Mouse (Mus musculus) forebrain, postnatal 0 days (tissue): Measurements from ENCODE around the gene Dtl. TPM values are rescaled to one million over a fixed set of nuclear protein-coding genes. Genes with fewer than 3 reads are reported as not detected.

Source experiments
- ATAC-seq: fragments of 200-750 bp; cut with Nextera tagmentation; 2 replicates; pipeline ENCODE4 v1.8.0; 2017; ENCODE audit warnings: mild to moderate bottlenecking, moderate library complexity
- DNase-seq: peaks from one replicate; pipeline ENCODE4 v3.0.0-alpha.2; 2015
- H3K27ac ChIP-seq: fragments of 300-500 bp; sonication (generic); 2 replicates; pipeline ENCODE4 v1.5.1; 2014; ENCODE audit warnings: low read depth, mild to moderate bottlenecking, antibody characterized with exemption, low read length, moderate library complexity, mixed read lengths
- H3K27me3 ChIP-seq: fragments of 300-500 bp; sonication (generic); 2 replicates; pipeline ENCODE4 v1.6.1; 2014; ENCODE audit warnings: mild to moderate bottlenecking, low read length, mixed read lengths; ENCODE audit not compliant: insufficient read depth
- H3K36me3 ChIP-seq: fragments of 300-500 bp; sonication (generic); 2 replicates; pipeline ENCODE4 v1.6.1; 2014; ENCODE audit warnings: mild to moderate bottlenecking, moderate library complexity; ENCODE audit not compliant: insufficient read depth
- H3K4me1 ChIP-seq: fragments of 300-500 bp; sonication (generic); 2 replicates; pipeline ENCODE4 v1.6.1; 2014; ENCODE audit warnings: antibody characterized with exemption; ENCODE audit not compliant: insufficient read depth
- H3K4me2 ChIP-seq: fragments of 300-500 bp; sonication (generic); 2 replicates; pipeline ENCODE4 v1.6.1; 2014; ENCODE audit warnings: low read depth, mild to moderate bottlenecking, moderate library complexity
- H3K4me3 ChIP-seq: fragments of 300-500 bp; sonication (generic); 2 replicates; pipeline ENCODE4 v1.5.1; 2014; ENCODE audit warnings: low read depth, low read length, mixed read lengths
- H3K9ac ChIP-seq: fragments of 300-500 bp; sonication (generic); 2 replicates; pipeline ENCODE4 v1.6.1; 2014; ENCODE audit warnings: mild to moderate bottlenecking
- H3K9me3 ChIP-seq: fragments of 300-500 bp; sonication (generic); 2 replicates; pipeline ENCODE4 v1.6.1; 2016; ENCODE audit warnings: low read length
- CTCF ChIP-seq: sonication (generic); IDR thresholded peaks from 2 replicates; pipeline ENCODE4 v1.5.1; 2016; ENCODE audit warnings: antibody characterized with exemption, control low read depth, low read depth
- WGBS: fragments of 180-500 bp; shearing (Covaris S2); extraction: QIAGEN DNeasy Blood & Tissue Kit; methylation state at CpG from one replicate; pipeline ENCODE4 v1.1.7; 2014; 5-methylcytosine and 5-hydroxymethylcytosine counted together
- polyA plus RNA-seq: library from polyadenylated mRNA; unstranded; fragments of >200 nt; fragmentation: Nextera tagmentation; extraction: Ambion mirVana; gene quantifications from 2 replicates; pipeline ENCODE4 v1.2.1, GENCODE M21; 2015
- total RNA-seq: library from RNA; depleted of rRNA; stranded (reverse); fragments of >200 nt; gene quantifications from 2 replicates; pipeline ENCODE4 v1.2.3, GENCODE M21; 2014

Gene Dtl
- total and polyA plus RNA-seq, 2 experiments from 2014 or later = 4.5 to 5.8 TPM

DNA sequence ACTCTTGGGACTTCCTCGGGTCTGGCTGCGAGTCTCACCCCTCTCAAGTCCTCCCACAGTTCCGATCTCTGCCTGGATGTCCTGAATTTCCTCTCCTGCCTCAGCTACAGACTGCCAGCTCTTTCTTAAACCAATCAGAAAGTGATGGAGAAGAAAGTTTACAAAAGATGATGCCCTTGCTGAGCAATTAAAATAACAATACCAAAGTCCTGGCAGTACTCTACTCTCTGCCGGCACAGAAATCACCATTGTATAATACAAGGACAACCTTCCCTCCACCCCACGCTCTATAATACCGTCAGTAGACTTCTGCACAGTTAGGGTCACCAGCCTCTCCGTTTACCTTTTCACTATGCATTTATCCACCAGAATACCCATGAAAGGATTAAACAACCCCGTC lies 40.9 kb upstream of the Dtl start:
- DNase-seq = no peak
- WGBS = 64% methylated on average over 8 of the region's 8 CpGs
- H3K4me2 ChIP-seq = no peak overlapping the region
- no peak overlapping the region for H3K27ac ChIP-seq
- no peaks in the 10 kb centered on the region for H3K9me3 ChIP-seq
- no peaks in the 10 kb centered on the region for H3K27me3 ChIP-seq
- TF ChIP-seq CTCF = no peak
- no peaks in the 10 kb centered on the region for H3K4me1 ChIP-seq
- H3K36me3 ChIP-seq = peaks cover 85% of the 10 kb centered on the region
- no peak overlapping the region for H3K4me3 ChIP-seq
- ATAC-seq = no peak
- no peak overlapping the region for H3K9ac ChIP-seq

DNA sequence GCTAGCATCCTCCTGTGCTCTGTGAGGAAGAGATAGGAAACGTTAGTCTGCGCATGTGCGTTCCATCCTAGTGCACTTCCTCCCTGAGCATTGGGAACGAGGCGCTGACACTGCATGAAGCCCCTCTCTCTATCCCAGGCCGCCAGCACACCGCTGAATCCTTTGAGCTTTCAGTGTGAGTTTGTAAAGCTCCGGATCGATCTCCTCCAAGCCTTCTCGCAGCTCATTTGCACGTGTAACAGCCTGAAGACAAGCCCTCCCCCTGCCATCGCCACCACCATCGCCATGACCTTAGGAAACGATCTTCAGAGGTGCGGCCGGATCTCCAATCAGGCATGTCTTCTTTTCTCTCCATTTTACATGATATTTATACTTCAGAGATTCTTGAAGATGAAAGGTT lies 37.5 kb upstream of the Dtl start:
- Histone ChIP-seq H3K27me3 (no peaks in the 10 kb centered on the region), H3K9me3 (no peaks in the 10 kb centered on the region), H3K4me3 (no peak overlapping the region), H3K36me3 (peaks cover 80% of the 10 kb centered on the region), H3K9ac (no peak overlapping the region), H3K27ac (no peak overlapping the region), H3K4me1 (no peaks in the 10 kb centered on the region), H3K4me2 (no peak overlapping the region)
- ATAC-seq (no peak), DNase-seq (no peak)
- 87% methylated on average over 16 of the region's 16 CpGs for WGBS
- no peak for TF ChIP-seq CTCF

DNA sequence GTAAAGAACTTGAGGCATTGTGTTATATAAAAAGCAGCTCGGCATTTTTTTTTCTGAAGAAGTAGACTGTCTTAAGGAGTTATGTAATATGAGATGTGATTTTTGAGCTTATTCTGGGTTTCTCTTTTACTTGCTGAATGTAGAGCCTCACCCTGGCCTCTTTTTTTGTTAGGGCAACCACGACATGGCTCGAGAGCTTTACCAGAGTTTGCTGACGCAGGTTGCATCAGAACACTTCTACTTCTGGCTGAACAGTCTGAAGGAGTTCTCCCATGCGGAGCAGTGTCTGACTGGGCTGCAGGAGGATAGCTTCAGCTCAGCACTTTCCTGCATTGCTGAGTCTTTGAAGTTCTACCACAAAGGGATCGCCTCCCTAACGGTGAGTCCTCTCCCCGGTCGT lies 36.3 kb upstream of the Dtl start:
- no peak for ATAC-seq
- no peak overlapping the region for H3K9ac ChIP-seq
- H3K27ac ChIP-seq = no peak overlapping the region
- H3K9me3 ChIP-seq = no peaks in the 10 kb centered on the region
- WGBS = 84% methylated on average over 9 of the region's 9 CpGs
- no peak for TF ChIP-seq CTCF
- DNase-seq = no peak
- no peak overlapping the region for H3K4me3 ChIP-seq
- no peaks in the 10 kb centered on the region for H3K4me1 ChIP-seq
- H3K36me3 ChIP-seq = peaks cover 83% of the 10 kb centered on the region
- H3K27me3 ChIP-seq = no peaks in the 10 kb centered on the region
- no peak overlapping the region for H3K4me2 ChIP-seq

DNA sequence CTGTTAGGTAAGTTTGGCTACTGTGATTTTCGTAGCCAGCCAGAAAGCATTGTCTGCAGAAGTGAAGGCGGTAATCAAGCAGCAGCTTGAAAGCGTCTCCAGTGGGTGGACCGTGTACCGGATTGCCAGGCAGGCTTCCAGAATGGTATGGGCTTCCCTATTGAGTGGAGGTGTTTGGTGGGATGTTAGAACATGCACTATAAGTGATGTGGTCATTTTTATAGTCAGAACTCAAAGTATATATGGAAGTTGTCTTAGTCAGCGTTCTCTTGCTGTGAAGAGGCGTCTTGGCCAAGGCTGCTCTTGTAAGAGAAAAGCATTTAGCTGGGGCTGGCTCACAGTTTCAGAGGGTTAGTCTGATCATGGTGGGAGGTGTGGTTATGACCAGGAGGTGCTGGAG lies 35.0 kb upstream of the Dtl start:
- H3K4me3 ChIP-seq = no peak overlapping the region
- no peak overlapping the region for H3K4me2 ChIP-seq
- H3K27me3 ChIP-seq = no peaks in the 10 kb centered on the region
- H3K4me1 ChIP-seq = no peaks in the 10 kb centered on the region
- peaks cover 81% of the 10 kb centered on the region for H3K36me3 ChIP-seq
- no peak for DNase-seq
- H3K9me3 ChIP-seq = no peaks in the 10 kb centered on the region
- 93% methylated on average over 7 of the region's 7 CpGs for WGBS
- no peak for TF ChIP-seq CTCF
- no peak overlapping the region for H3K9ac ChIP-seq
- ATAC-seq = no peak
- no peak overlapping the region for H3K27ac ChIP-seq

DNA sequence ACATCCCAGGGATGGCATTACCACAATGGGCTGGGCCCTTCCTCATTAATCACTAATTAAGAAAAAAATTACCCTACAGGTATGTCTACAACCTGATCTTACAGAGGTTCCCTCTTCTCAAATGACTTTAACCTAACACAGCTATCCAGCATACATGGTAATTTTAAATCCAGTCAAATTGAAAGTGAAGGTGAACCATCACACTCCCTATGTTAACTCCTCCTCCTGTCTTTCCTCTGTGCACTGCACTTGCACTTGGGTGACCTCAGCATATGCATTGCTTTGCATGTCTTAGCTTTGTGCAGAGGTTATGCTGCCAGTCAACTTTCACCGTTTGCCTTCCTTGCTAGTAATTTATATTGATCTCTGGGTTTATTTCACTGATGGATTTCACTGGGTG lies 34.2 kb upstream of the Dtl start:
- Histone ChIP-seq H3K27me3 (no peaks in the 10 kb centered on the region), H3K36me3 (peaks cover 82% of the 10 kb centered on the region), H3K4me3 (no peak overlapping the region), H3K4me2 (no peak overlapping the region), H3K9me3 (no peaks in the 10 kb centered on the region), H3K9ac (no peak overlapping the region), H3K27ac (no peak overlapping the region), H3K4me1 (no peaks in the 10 kb centered on the region)
- ATAC-seq (no peak), DNase-seq (no peak)
- TF ChIP-seq CTCF = no peak
- 91% methylated on average over 1 of the region's 1 CpGs for WGBS

DNA sequence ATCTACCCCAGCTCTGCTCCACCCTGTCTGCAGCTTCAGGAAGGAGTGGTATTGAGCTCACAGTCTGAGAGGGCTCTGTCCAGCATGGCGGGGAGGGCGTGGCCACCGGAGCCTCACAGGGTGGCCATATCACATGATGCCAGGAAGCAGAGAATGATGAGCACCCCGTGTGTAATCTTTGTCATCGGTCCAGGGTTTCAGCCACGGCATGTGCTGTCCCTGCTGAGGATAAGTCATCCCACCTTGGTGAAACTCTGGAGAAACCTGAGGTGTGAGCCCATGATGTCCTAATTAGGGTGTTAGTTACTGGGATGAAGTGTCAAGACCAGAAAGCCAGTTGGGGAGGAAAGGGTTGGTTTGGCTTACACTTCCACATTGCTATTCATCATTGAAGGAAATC lies 33.7 kb upstream of the Dtl start:
- ATAC-seq = no peak
- WGBS = 95% methylated on average over 6 of the region's 6 CpGs
- Histone ChIP-seq H3K4me3 (no peak overlapping the region), H3K27me3 (no peaks in the 10 kb centered on the region), H3K4me1 (no peaks in the 10 kb centered on the region), H3K9me3 (no peaks in the 10 kb centered on the region), H3K4me2 (no peak overlapping the region), H3K36me3 (peaks cover 76% of the 10 kb centered on the region), H3K27ac (no peak overlapping the region), H3K9ac (no peak overlapping the region)
- no peak for TF ChIP-seq CTCF
- no peak for DNase-seq

DNA sequence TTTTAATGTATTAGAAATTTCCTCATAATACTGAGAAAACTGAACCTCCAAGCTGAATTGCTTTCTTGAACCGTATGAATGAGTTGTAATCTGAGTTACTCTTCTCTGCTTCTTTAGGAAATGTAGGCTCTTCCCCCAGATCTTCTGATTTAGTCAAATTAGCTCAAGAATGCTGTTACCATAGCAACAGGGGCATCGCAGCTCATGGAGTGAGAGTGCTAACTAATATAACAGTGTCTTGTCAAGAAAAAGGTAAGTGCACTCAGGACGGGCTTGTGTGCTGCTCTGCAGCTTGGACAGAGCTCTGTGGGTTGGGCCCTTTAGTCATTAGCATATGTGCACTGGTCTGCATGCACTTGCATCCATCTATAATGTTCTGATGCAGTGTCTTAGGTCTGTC lies 29.3 kb upstream of the Dtl start:
- H3K27ac ChIP-seq = no peak overlapping the region
- H3K36me3 ChIP-seq = peaks cover 50% of the 10 kb centered on the region
- DNase-seq (peak; percentile 43), ATAC-seq (peak; percentile 66; the same call in 1 of the 2 replicates)
- no peak overlapping the region for H3K4me3 ChIP-seq
- H3K4me1 ChIP-seq = no peaks in the 10 kb centered on the region
- H3K27me3 ChIP-seq = no peaks in the 10 kb centered on the region
- no peak overlapping the region for H3K9ac ChIP-seq
- no peaks in the 10 kb centered on the region for H3K9me3 ChIP-seq
- 57% methylated on average over 3 of the region's 3 CpGs for WGBS
- no peak for TF ChIP-seq CTCF
- H3K4me2 ChIP-seq = no peak overlapping the region

DNA sequence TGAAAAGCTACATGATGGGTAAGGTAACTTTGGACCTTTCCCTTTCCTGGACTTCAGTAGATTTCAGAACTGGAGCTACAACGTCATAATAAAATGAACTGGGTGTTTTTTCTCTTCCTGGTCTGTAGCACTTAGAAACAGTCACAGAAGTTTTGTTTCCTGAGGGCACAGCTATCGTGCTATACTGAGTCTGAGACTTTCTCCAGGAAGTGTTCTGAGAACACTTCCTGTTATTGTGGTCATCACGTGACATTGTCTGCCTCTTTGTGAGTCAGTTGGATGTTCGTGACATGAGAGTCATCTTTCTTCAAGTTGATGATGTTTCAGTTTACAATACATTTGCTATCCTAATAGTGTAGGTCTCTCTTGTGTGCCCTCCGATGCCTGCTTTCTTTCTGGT lies 23.9 kb upstream of the Dtl start:
- Histone ChIP-seq H3K4me3 (no peak overlapping the region), H3K9me3 (no peaks in the 10 kb centered on the region), H3K9ac (no peak overlapping the region), H3K27ac (no peak overlapping the region), H3K4me1 (no peaks in the 10 kb centered on the region), H3K27me3 (no peaks in the 10 kb centered on the region), H3K4me2 (no peak overlapping the region), H3K36me3 (peaks cover 38% of the 10 kb centered on the region)
- DNase-seq = no peak
- no peak for TF ChIP-seq CTCF
- ATAC-seq = no peak
- 82% methylated on average over 5 of the region's 5 CpGs for WGBS
